Mouse (Mus musculus): ENCODE measurements around the gene Eif4e. TPM values are rescaled to one million over a fixed set of nuclear protein-coding genes. Genes with fewer than 3 reads are reported as not detected.

The Eif4e gene
- polyA plus RNA-seq (2015; fragmentation: Nextera tagmentation; extraction: Ambion mirVana): 243 and 261 TPM in 2 replicates

DNA sequence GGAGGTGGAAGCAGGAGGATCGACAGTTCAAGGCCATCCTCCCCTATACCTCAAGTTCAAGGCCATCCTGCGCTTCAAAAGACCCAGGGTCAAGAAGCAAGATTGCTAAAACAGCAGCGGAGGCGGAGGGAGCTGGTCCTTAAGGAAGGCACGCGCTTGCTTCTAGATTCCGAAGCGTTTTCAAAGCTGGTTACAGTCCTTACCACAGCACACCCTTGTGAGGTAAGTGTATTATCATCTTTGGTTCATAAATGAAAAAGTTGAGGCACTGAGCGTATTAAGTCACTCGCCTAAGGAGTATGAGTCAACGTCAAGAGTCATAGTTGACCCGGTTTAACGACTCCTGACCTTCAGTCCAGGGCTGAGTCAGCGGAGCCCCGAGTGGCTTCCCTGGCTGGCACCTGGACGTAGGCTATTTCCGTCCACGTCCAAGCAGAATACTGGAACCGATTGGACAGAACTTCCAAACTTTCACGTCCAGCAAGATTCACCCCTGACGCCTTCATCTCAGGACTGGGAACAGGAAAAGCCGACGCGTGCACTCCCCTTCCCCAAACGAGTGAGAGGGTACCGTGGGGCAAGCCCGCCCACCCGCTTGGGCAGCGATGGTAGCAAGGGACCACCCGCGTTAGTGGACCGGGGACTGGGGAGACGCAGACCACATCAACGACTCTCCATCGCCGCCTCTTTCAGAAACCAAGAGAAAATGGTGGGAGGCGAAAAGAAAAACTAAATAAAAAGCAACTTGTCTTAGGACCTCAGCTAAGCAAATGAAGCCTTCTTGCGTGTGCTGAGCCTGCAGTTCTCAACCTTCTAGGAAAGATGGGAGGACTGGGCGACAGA is at the start of gene Eif4e:
Gene Eif4e, plus strand, starts transcription at position 107 of the 843 bp plus-strand sequence.

DNA sequence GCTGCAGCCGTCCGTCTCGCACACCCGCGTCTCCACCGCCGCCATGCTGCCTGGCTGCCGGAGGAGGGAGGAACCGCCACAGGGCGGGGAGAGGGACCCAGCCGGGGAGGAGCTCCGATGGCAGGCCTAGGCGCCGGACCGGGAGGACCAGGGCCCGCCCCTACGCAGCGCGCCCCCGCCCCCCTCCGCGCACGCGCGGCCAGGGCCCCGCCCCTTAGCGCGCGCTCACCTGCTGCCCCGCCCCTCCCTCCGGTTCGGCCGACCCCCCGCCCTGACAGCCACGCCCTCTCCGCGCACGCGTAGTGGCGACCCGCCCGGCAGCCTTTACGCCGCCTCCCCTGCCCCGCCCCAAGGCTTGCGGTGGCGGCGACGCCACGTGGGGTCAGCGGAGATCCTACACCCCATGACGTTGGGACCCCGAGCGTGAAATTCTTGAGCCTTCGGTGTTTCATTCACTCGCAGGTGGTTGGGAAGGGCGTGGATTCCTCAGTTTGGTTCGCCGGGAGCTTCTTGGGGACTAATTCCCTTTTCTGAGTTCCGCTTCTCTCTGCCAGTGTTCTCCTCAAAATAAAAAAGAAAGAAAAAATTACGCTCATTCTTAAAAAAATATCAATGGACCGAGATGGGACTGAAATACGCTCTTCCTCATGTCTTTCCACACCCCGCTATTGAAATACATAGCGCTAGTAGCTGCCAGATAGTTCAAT is 36.5 kb upstream of the Eif4e start, which contains the start of gene Metap1:
Gene Metap1, minus strand, starts transcription at position 189 of the 707 bp plus-strand sequence.

MicroRNAs encoded within 50 kb of the gene (microRNA counts, 519-probe panel; counts per million panel counts)
- microRNA mmu-miR-1956: 40.5 counts per million

Small RNA genes within 50 kb of the gene (microRNA-seq; reads per million reads assigned to microRNA genes)
- gene Mir1956: not detected

Other genes starting within 250 kb of the Eif4e start
- not detected in 2 replicates for gene Adh6a, start 212.9 kb upstream of the Eif4e start, polyA plus RNA-seq (2015; fragmentation: Nextera tagmentation; extraction: Ambion mirVana)
- gene Adh6b, start 184.4 kb upstream of the Eif4e start, polyA plus RNA-seq (2015; fragmentation: Nextera tagmentation; extraction: Ambion mirVana): 0.23 and 0.78 TPM in 2 replicates
- gene Adh4, start 110.7 kb upstream of the Eif4e start, polyA plus RNA-seq (2015; fragmentation: Nextera tagmentation; extraction: Ambion mirVana): not detected in 2 replicates
- gene Adh5, start 83.1 kb upstream of the Eif4e start, polyA plus RNA-seq (2015; fragmentation: Nextera tagmentation; extraction: Ambion mirVana): 163 and 165 TPM in 2 replicates
- 40.2 and 43.8 TPM in 2 replicates for gene Metap1, start 36.7 kb upstream of the Eif4e start, polyA plus RNA-seq (2015; fragmentation: Nextera tagmentation; extraction: Ambion mirVana)
- gene Tspan5, start 216.0 kb downstream of the Eif4e start, polyA plus RNA-seq (2015; fragmentation: Nextera tagmentation; extraction: Ambion mirVana): 96.6 and 110 TPM in 2 replicates

All from neural tube, postnatal 0 days (tissue).